Mouse (Mus musculus) small intestine, adult 2 months (tissue): ENCODE data around the gene Edem1.

ENCODE experiments used
- CTCF ChIP-seq: fragments of 200-500 bp; IDR thresholded peaks from 2 replicates; pipeline ENCODE4 v1.5.1; 2012; ENCODE audit warnings: low read depth, mild to moderate bottlenecking, control low read depth, inconsistent platforms, low read length, moderate library complexity, mixed read lengths; ENCODE audit not compliant: insufficient replicate concordance, insufficient read length; ENCODE audit errors: extremely low read depth
- POLR2A ChIP-seq: fragments of 200-500 bp; IDR thresholded peaks from 2 replicates; pipeline ENCODE4 v1.6.1; 2012; ENCODE audit warnings: low read depth, mild to moderate bottlenecking, control low read depth, inconsistent platforms, low read length, moderate library complexity

DNA sequence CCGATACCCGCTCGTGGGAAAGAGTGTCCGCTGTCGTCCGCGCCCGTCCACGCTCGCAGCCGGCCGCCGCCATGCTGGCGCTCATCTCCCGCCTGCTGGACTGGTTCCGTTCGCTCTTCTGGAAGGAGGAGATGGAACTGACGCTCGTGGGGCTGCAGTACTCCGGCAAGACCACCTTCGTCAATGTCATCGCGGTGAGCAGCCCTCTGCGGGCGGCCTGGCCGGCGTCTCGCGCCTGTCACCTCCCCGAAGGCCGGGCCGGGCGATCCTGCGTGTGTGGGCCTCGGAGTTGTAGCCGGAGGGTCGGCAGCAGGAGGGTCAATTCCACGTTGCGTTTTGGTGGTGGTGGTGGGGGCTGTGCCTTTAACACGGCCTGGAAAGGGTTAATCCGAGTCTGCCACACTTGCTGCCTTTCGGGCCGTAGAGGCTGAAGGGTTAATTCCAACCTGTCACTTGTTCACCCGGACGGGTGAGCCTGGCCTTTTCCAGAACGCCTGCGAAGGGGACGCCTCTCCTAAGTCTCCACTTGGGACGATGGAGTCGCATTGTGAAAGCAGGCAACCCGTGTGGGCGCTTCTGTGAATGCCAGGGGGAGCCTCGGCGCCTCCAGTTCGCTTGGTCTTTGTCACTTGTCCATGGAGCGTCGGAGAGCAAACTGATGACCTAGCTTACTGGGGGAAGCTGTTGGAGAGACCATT lies 45.1 kb upstream of the Edem1 start:
- TF ChIP-seq CTCF (no peak; the same call in 1 of the 2 replicates), POLR2A (no peak)
